Mouse (Mus musculus) intestine, embryonic 16.5 days (tissue): ENCODE results near the gene 9630041A04Rik. TPM values are rescaled to one million over a fixed set of nuclear protein-coding genes. Genes with fewer than 3 reads are reported as not detected.

Source experiments
- ATAC-seq: fragments of 200-750 bp; cut with Nextera tagmentation; 2 replicates; pipeline ENCODE4 v1.8.0; 2017; ENCODE audit warnings: moderate TSS enrichment, moderate library complexity
- H3K27ac ChIP-seq: fragments of 300-500 bp; sonication (generic); 2 replicates; pipeline ENCODE4 v1.5.1; 2014; ENCODE audit warnings: mild to moderate bottlenecking, low read length
- H3K27me3 ChIP-seq: fragments of 300-500 bp; sonication (generic); replicated peaks from 2 replicates; pipeline ENCODE4 v1.6.1; 2014; ENCODE audit warnings: low read length, control low read depth, mixed read lengths; ENCODE audit not compliant: control insufficient read depth, insufficient read depth
- H3K36me3 ChIP-seq: fragments of 300-500 bp; sonication (generic); 2 replicates; pipeline ENCODE4 v1.6.1; 2014; ENCODE audit warnings: low read length, control low read depth; ENCODE audit not compliant: control insufficient read depth, insufficient read depth
- H3K4me1 ChIP-seq: fragments of 300-500 bp; sonication (generic); 2 replicates; pipeline ENCODE4 v1.6.1; 2014; ENCODE audit warnings: low read length, control low read depth, mixed read lengths; ENCODE audit not compliant: control insufficient read depth, insufficient read depth
- H3K4me2 ChIP-seq: fragments of 300-500 bp; sonication (generic); 2 replicates; pipeline ENCODE4 v1.6.1; 2014; ENCODE audit warnings: low read depth, low read length, control low read depth
- H3K4me3 ChIP-seq: fragments of 300-500 bp; sonication (generic); 2 replicates; pipeline ENCODE4 v1.5.1; 2014; ENCODE audit warnings: mild to moderate bottlenecking, low read length
- H3K9ac ChIP-seq: fragments of 300-500 bp; sonication (generic); 2 replicates; pipeline ENCODE4 v1.6.1; 2014; ENCODE audit warnings: low read depth, low read length
- H3K9me3 ChIP-seq: fragments of 300-500 bp; sonication (generic); 2 replicates; pipeline ENCODE4 v1.6.1; 2016; ENCODE audit warnings: low read length, control low read depth; ENCODE audit not compliant: control insufficient read depth
- WGBS: fragments of 180-500 bp; shearing (Covaris S2); extraction: QIAGEN DNeasy Blood & Tissue Kit; methylation state at CpG from one replicate; pipeline ENCODE4 v1.1.7; 2014; 5-methylcytosine and 5-hydroxymethylcytosine counted together
- polyA plus RNA-seq: library from polyadenylated mRNA; unstranded; fragments of >200 nt; fragmentation: Nextera tagmentation; extraction: Ambion mirVana; gene quantifications from 2 replicates; pipeline ENCODE4 v1.2.1, GENCODE M21; 2015

Gene 9630041A04Rik
- polyA plus RNA-seq, 1 experiment from 2014 or later, result not detected

DNA sequence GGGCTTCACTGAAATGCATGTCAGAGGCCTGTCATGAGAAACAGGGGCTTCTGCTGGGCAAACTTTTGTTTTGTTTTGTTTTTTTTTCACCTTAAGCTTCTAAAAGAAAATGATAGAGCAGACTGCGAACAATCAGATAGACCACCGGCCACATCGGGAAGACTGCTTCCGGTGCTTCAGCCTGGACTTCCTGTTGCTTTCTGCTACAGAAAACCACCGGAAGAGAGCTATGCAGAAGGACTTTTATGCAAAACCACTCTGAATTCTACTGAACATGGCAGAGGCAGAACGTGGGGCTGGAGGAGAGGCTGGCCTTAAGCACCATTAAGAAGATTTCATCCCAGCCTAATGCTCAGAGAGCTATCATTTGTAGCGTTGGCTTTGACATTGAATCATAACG lies 110.7 kb downstream of the 9630041A04Rik start:
- Histone ChIP-seq H3K9me3 (no peaks in the 10 kb centered on the region), H3K4me1 (no peaks in the 10 kb centered on the region), H3K4me3 (no peak overlapping the region), H3K27me3 (no peaks in the 10 kb centered on the region), H3K36me3 (no peaks in the 10 kb centered on the region), H3K27ac (no peak overlapping the region), H3K9ac (no peak overlapping the region), H3K4me2 (no peak overlapping the region)
- 69% methylated on average over 8 of the region's 8 CpGs for WGBS
- ATAC-seq, result no peak

- ATAC-seq, result no peak
- H3K4me3 ChIP-seq, result no peak overlapping the region
- H3K9ac ChIP-seq, result no peak overlapping the region
Measured at GRCm38 (mm10) chr9:101976884-101977465, 115.3 kb downstream of the 9630041A04Rik start.

GRCm38 (mm10) chr9:101981161-101981560 lies 119.5 kb downstream of the 9630041A04Rik start:
- ATAC-seq, result no peak
- Histone ChIP-seq H3K9me3 (no peaks in the 10 kb centered on the region), H3K4me3 (no peak overlapping the region), H3K4me2 (no peak overlapping the region), H3K36me3 (no peaks in the 10 kb centered on the region), H3K27me3 (no peaks in the 10 kb centered on the region), H3K27ac (no peak overlapping the region), H3K9ac (no peak overlapping the region), H3K4me1 (no peaks in the 10 kb centered on the region)
- 78% methylated on average over 2 of the region's 2 CpGs for WGBS

More at GRCm38 (mm10) chr9:101976884-101977465, 115.3 kb downstream of the 9630041A04Rik start:
- Histone ChIP-seq H3K27ac (no peak overlapping the region), H3K4me2 (no peak overlapping the region), H3K27me3 (no peaks in the 10 kb centered on the region), H3K36me3 (no peaks in the 10 kb centered on the region), H3K9me3 (no peaks in the 10 kb centered on the region), H3K4me1 (no peaks in the 10 kb centered on the region)
- WGBS, result 88% methylated on average over 4 of the region's 4 CpGs

DNA sequence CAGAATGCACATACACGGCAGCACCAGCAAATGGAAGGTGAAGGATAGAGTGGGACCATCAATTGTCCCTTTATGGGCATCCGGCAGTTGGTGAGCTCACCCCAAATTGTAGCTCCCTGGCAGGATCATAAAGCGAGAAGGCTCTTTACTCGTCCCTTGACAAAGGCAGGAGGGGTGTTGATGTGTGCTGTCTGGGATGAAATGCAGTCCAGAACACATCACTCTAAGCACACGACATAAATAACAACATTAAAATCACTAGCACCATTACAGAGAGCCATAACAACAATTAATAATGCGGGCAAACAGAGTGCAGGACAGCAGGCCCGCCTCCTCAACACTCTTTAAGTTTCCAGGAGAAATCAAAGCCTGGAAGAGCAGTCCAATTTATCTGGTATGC lies 120.7 kb downstream of the 9630041A04Rik start:
- no peak overlapping the region for H3K4me3 ChIP-seq
- no peaks in the 10 kb centered on the region for H3K4me1 ChIP-seq
- no peaks in the 10 kb centered on the region for H3K27me3 ChIP-seq
- H3K36me3 ChIP-seq, result no peaks in the 10 kb centered on the region
- no peak for ATAC-seq
- H3K9ac ChIP-seq, result no peak overlapping the region
- H3K9me3 ChIP-seq, result no peaks in the 10 kb centered on the region
- WGBS, result 69% methylated on average over 7 of the region's 7 CpGs
- H3K4me2 ChIP-seq, result no peak overlapping the region
- H3K27ac ChIP-seq, result no peak overlapping the region

GRCm38 (mm10) chr9:101986910-101987309 lies 125.3 kb downstream of the 9630041A04Rik start:
- Histone ChIP-seq H3K4me1 (no peaks in the 10 kb centered on the region), H3K27me3 (no peaks in the 10 kb centered on the region), H3K9ac (no peak overlapping the region), H3K4me2 (no peak overlapping the region), H3K27ac (no peak overlapping the region), H3K9me3 (no peaks in the 10 kb centered on the region), H3K36me3 (no peaks in the 10 kb centered on the region), H3K4me3 (no peak overlapping the region)
- ATAC-seq, result no peak
- WGBS, result 81% methylated on average over 2 of the region's 2 CpGs

DNA sequence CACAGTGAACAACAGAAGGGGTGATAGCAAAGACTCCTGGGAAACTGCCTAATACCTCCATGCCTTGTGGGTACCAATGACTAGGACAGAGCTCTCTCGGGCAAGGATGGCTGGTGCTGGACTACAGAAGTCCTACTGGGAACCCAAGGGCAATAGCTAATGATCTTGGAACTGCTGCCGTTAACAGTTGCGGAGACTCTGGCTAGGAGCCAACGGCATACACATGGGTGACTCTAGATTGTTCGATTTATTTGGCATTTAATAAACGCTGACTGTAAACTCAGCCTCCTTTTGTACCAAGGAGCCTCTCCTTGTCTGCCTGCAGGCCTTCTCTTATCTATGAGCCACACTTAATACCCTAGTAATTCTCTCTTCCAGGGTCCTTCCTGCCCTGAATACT lies 128.4 kb downstream of the 9630041A04Rik start:
- no peak overlapping the region for H3K27ac ChIP-seq
- no peaks in the 10 kb centered on the region; the same call in 1 of the 2 replicates for H3K9me3 ChIP-seq
- no peak overlapping the region for H3K4me3 ChIP-seq
- no peak for ATAC-seq
- H3K9ac ChIP-seq, result no peak overlapping the region
- H3K27me3 ChIP-seq, result no peaks in the 10 kb centered on the region
- no peaks in the 10 kb centered on the region for H3K36me3 ChIP-seq
- no peaks in the 10 kb centered on the region for H3K4me1 ChIP-seq
- H3K4me2 ChIP-seq, result no peak overlapping the region
- 71% methylated on average over 6 of the region's 6 CpGs for WGBS

DNA sequence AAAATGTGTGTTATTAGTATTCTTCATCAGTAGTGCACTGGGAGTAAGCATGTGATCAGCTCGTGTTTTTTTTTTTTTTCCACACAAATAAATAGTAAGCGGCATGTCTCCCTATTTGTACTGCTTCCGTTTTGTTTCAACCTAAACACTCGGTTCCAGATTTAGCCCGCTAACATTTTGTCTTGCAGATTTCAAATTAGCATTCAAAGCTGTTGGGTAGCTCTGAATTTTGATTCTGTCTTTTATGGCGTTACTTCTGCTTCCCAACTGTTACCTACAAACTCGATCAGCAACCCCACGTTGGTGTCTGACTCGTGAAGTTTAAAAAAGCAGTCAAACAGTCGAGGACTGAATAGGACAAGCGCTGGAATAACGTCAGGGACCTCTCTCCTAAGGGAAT lies 129.2 kb downstream of the 9630041A04Rik start:
- no peaks in the 10 kb centered on the region for H3K36me3 ChIP-seq
- no peak overlapping the region for H3K4me3 ChIP-seq
- no peak for ATAC-seq
- no peak overlapping the region for H3K27ac ChIP-seq
- no peak overlapping the region for H3K9ac ChIP-seq
- WGBS, result 85% methylated on average over 12 of the region's 12 CpGs
- no peak overlapping the region for H3K4me2 ChIP-seq
- H3K27me3 ChIP-seq, result no peaks in the 10 kb centered on the region
- H3K9me3 ChIP-seq, result no peaks in the 10 kb centered on the region; the same call in 1 of the 2 replicates
- H3K4me1 ChIP-seq, result no peaks in the 10 kb centered on the region
